Mouse (Mus musculus) CH12.LX (cell line): ENCODE results near the gene Cfap74. TPM values are rescaled to one million over a fixed set of nuclear protein-coding genes. Genes with fewer than 3 reads are reported as not detected.

Experiments
- DNase-seq: peaks from one replicate; pipeline ENCODE4 v3.0.0-alpha.2; 2013; ENCODE audit errors: extremely low read depth
- H3K27ac ChIP-seq: 2 replicates; pipeline ENCODE4 v1.5.1; 2012; ENCODE audit warnings: low read depth, mild to moderate bottlenecking, control low read depth, moderate library complexity; ENCODE audit not compliant: insufficient read depth
- H3K27me3 ChIP-seq: replicated peaks from 2 replicates; pipeline ENCODE3; 2012; ENCODE audit warnings: inconsistent platforms
- H3K36me3 ChIP-seq, 2 experiments: replicated peaks in 1 of 2; 2 replicates each; pipeline versions ENCODE3 to v1.6.1; 2012; ENCODE audit warnings: inconsistent platforms in 1 of 2, low read length in 1 of 2, mild to moderate bottlenecking in 1 of 2, mixed read lengths in 1 of 2, moderate library complexity in 1 of 2; ENCODE audit not compliant: control insufficient read depth in 1 of 2, insufficient read depth in 1 of 2
- H3K4me1 ChIP-seq, 2 experiments: 2 replicates each; pipeline ENCODE4 v1.6.1; 2012; ENCODE audit warnings: inconsistent platforms in 1 of 2, moderate library complexity in 1 of 2; ENCODE audit not compliant: insufficient read depth in 2 of 2, control insufficient read depth in 1 of 2
- H3K4me2 ChIP-seq: 2 replicates; pipeline ENCODE4 v1.6.1; 2012; ENCODE audit warnings: low read depth, mild to moderate bottlenecking, control low read depth; ENCODE audit not compliant: poor library complexity, insufficient read depth, severe bottlenecking
- H3K4me3 ChIP-seq, 3 experiments: fragments of 150-350 bp in 1 of 3; sonication (generic) in 1 of 3; replicated peaks in 1 of 3; 2 replicates each; pipeline versions ENCODE3 to v1.5.1; 2011 to 2012; ENCODE audit warnings: low read depth in 2 of 3, low read length in 2 of 3, mild to moderate bottlenecking in 2 of 3, moderate library complexity in 2 of 3, control low read depth in 1 of 3, improper control_type of control experiment in 1 of 3, inconsistent platforms in 1 of 3, mixed read lengths in 1 of 3; ENCODE audit not compliant: poor library complexity in 1 of 3
- H3K79me2 ChIP-seq: replicated peaks from 2 replicates; pipeline ENCODE4 v1.6.1; 2012; ENCODE audit warnings: mild to moderate bottlenecking, moderate library complexity; ENCODE audit not compliant: control insufficient read depth, poor library complexity, insufficient read depth, severe bottlenecking; ENCODE audit errors: extremely low read depth
- H3K9ac ChIP-seq: 2 replicates; pipeline ENCODE4 v1.6.1; 2012; ENCODE audit warnings: low read depth, mild to moderate bottlenecking, control low read depth, moderate library complexity; ENCODE audit not compliant: insufficient read depth
- H3K9me3 ChIP-seq: replicated peaks from 2 replicates; pipeline ENCODE3; 2012; ENCODE audit warnings: low read length, inconsistent platforms, mixed read lengths
- CHD2 ChIP-seq: IDR thresholded peaks from 2 replicates; pipeline ENCODE4 v1.6.1; 2011; ENCODE audit warnings: low read length, improper control_type of control experiment
- ELF1 ChIP-seq: IDR thresholded peaks from 2 replicates; pipeline ENCODE4 v1.6.1; 2014; ENCODE audit warnings: low read depth, mild to moderate bottlenecking, inconsistent platforms, low read length, improper control_type of control experiment
- EP300 ChIP-seq: IDR thresholded peaks from 2 replicates; pipeline ENCODE4 v1.6.1; 2011; ENCODE audit warnings: low read length, improper control_type of control experiment
- ETS1 ChIP-seq: conservative IDR thresholded peaks from 2 replicates; pipeline ENCODE4 v1.6.1; 2012; ENCODE audit warnings: low read depth, mild to moderate bottlenecking, inconsistent platforms, low read length, improper control_type of control experiment, moderate library complexity
- GABPA ChIP-seq: IDR thresholded peaks from 2 replicates; pipeline ENCODE4 v1.6.1; 2012; ENCODE audit warnings: low read depth, low read length, improper control_type of control experiment, inconsistent platforms; ENCODE audit not compliant: insufficient replicate concordance
- IRF4 ChIP-seq: IDR thresholded peaks from 2 replicates; pipeline ENCODE4 v1.6.1; 2014; ENCODE audit warnings: low read depth, mild to moderate bottlenecking, inconsistent platforms, low read length, improper control_type of control experiment
- JUN ChIP-seq: IDR thresholded peaks from 2 replicates; pipeline ENCODE4 v1.6.1; 2011; ENCODE audit warnings: low read depth, mild to moderate bottlenecking, low read length, improper control_type of control experiment, moderate library complexity; ENCODE audit not compliant: insufficient read depth
- MXI1 ChIP-seq: IDR thresholded peaks from 2 replicates; pipeline ENCODE4 v1.6.1; 2011; ENCODE audit warnings: mild to moderate bottlenecking, low read depth, low read length, improper control_type of control experiment
- PAX5 ChIP-seq: IDR thresholded peaks from 2 replicates; pipeline ENCODE4 v1.6.1; 2012; ENCODE audit warnings: low read length, inconsistent platforms, mixed read lengths
- RAD21 ChIP-seq: IDR thresholded peaks from 2 replicates; pipeline ENCODE4 v1.6.1; 2011; ENCODE audit warnings: low read depth, mild to moderate bottlenecking, low read length, improper control_type of control experiment, moderate library complexity
- SIN3A ChIP-seq: IDR thresholded peaks from 2 replicates; pipeline ENCODE4 v1.6.1; 2012; ENCODE audit warnings: low read length, improper control_type of control experiment, inconsistent platforms
- TCF12 ChIP-seq: IDR thresholded peaks from 2 replicates; pipeline ENCODE4 v1.6.1; 2014; ENCODE audit warnings: low read depth, mild to moderate bottlenecking, inconsistent platforms, low read length, improper control_type of control experiment
- UBTF ChIP-seq: IDR thresholded peaks from 2 replicates; pipeline ENCODE4 v1.6.1; 2012; ENCODE audit warnings: low read depth, mild to moderate bottlenecking, inconsistent platforms, low read length, improper control_type of control experiment, moderate library complexity
- USF1 ChIP-seq: IDR thresholded peaks from 2 replicates; pipeline ENCODE4 v1.6.1; 2014; ENCODE audit warnings: low read depth, mild to moderate bottlenecking, inconsistent platforms, low read length, improper control_type of control experiment
- USF2 ChIP-seq: conservative IDR thresholded peaks from 2 replicates; pipeline ENCODE4 v1.6.1; 2011; ENCODE audit warnings: low read depth, low read length, improper control_type of control experiment
- ZMIZ1 ChIP-seq: IDR thresholded peaks from 2 replicates; pipeline ENCODE4 v1.6.1; 2012; ENCODE audit warnings: low read depth, mild to moderate bottlenecking, inconsistent platforms, low read length, improper control_type of control experiment
- dilution Hi-C: fragments of 300-500 bp; cut with MboI; formaldehyde crosslinking; loops from 2 replicates; pipeline ENCODE4 v1.14.3; 2020; ENCODE audit warnings: low sequenced_read_pairs; ENCODE audit not compliant: extremely low pct_unique_long_range_greater_than_20kb, extremely low pct_ligation_motif_present
- in situ Hi-C: fragments of 300-500 bp; cut with MboI; formaldehyde crosslinking; loops from 3 replicates; pipeline ENCODE4 v1.14.3; 2019; ENCODE audit warnings: low sequenced_read_pairs, low pct_ligation_motif_present, low pct_unique_long_range_greater_than_20kb, mixed read lengths
- polyA plus RNA-seq: library from polyadenylated mRNA; unstranded; fragments of >175 nt; gene quantifications from 2 replicates; pipeline ENCODE4 v1.2.1, GENCODE M21; 2012; ENCODE audit warnings: low read depth; ENCODE audit not compliant: insufficient read length
- total RNA-seq, 2 experiments: library from RNA; depleted of rRNA; stranded (reverse); fragments of 300-350 nt in 1 of 2; fragments of >200 nt in 1 of 2; gene quantifications; 2 replicates each; pipeline ENCODE4 v1.2.3; 2012 to 2014

Cfap74 gene
- total and polyA plus RNA-seq, 3 experiments, result 4.7 to 8.5 (median 5.2) TPM

- H3K4me3 ChIP-seq, result no peak overlapping the region
- no peak for DNase-seq
Measured at GRCm38 (mm10) chr4:155359560-155360464, 49.2 kb upstream of the Cfap74 start.

GRCm38 (mm10) chr4:155360856-155361255, 48.1 kb upstream of the Cfap74 start:
- Histone ChIP-seq H3K79me2 (no peaks in the 10 kb centered on the region), H3K27me3 (peaks cover 52% of the 10 kb centered on the region), H3K4me3 (peak overlapping the region in 2 of 3 experiments; percentile 13 to 68), H3K4me2 (peak overlapping the region; percentile 14; the same call in 1 of the 2 replicates), H3K36me3 (no peaks in the 10 kb centered on the region), H3K9me3 (peaks cover 13% of the 10 kb centered on the region), H3K4me1 (peaks cover 21 to 23% of the 10 kb centered on the region in 2 experiments), H3K9ac (no peak overlapping the region; the same call in 1 of the 2 replicates), H3K27ac (no peak overlapping the region; the same call in 1 of the 2 replicates)
- DNase-seq, result no peak
- dilution Hi-C loops, result no loop called here
- in situ Hi-C loops, result loop anchor here (10.0 kb wide), 1 partner anchor 214 kb away; no protein-coding TSS in a partner anchor
- TF ChIP-seq TCF12 (no peak), JUN (no peak), PAX5 (no peak), SIN3A (no peak), ZMIZ1 (no peak), CHD2 (no peak), RAD21 (no peak), USF2 (no peak)
- TF ChIP-seq, all 38 proteins: peak for 0

More at GRCm38 (mm10) chr4:155359560-155360464, 49.2 kb upstream of the Cfap74 start:
- H3K9ac ChIP-seq, result no peak overlapping the region
- no peaks in the 10 kb centered on the region for H3K79me2 ChIP-seq
- no peak overlapping the region for H3K4me2 ChIP-seq
- in situ Hi-C loops (loop anchor here (10.0 kb wide), 1 partner anchor 215 kb away; no protein-coding TSS in a partner anchor), dilution Hi-C loops (no loop called here)
- TF ChIP-seq IRF4, result no peak
- TF ChIP-seq EP300, result no peak
- no peak for TF ChIP-seq PAX5
- no peak for TF ChIP-seq ETS1
- TF ChIP-seq USF1, result no peak
- TF ChIP-seq UBTF, result no peak
- TF ChIP-seq MXI1, result no peak
- TF ChIP-seq ELF1, result no peak
- no peak for TF ChIP-seq GABPA
- no peak overlapping the region for H3K27ac ChIP-seq
- no peaks in the 10 kb centered on the region for H3K36me3 ChIP-seq
- peaks cover 13% of the 10 kb centered on the region for H3K9me3 ChIP-seq
- H3K4me1 ChIP-seq, result peaks cover 14 to 18% of the 10 kb centered on the region in 2 experiments
- H3K27me3 ChIP-seq, result peaks cover 49% of the 10 kb centered on the region
